Mouse (Mus musculus) mouse trophoblast stem cell (cell line): ENCODE data around the gene Eif3g.

Source experiments
- in situ Hi-C, 2 experiments: fragments of 300-500 bp; cut with MseI, MboI; formaldehyde crosslinking; loops; 2 replicates in 1 of 2; 3 replicates in 1 of 2; pipeline ENCODE4 v1.15.1; 2025

The Eif3g gene

GRCm38 (mm10) chr9:20861821-20862220 is 36.6 kb downstream of the Eif3g start:
- in situ Hi-C loops, result no loop called here

GRCm38 (mm10) chr9:20859926-20860325 is 38.5 kb downstream of the Eif3g start:
- in situ Hi-C loops, result no loop called here

- in situ Hi-C loops, result no loop called here
Observed at GRCm38 (mm10) chr9:20857131-20857530, 41.3 kb downstream of the Eif3g start.

- in situ Hi-C loops, result no loop called here
Observed at GRCm38 (mm10) chr9:20850179-20850578, 48.2 kb downstream of the Eif3g start.
